29 mouse cellular contexts compared by ENCODE assay signal in genomic region chr6:5501551-5501950, GRCm38 (mm10). TPM values are rescaled to one million over a fixed set of nuclear protein-coding genes. Genes with fewer than 3 reads are reported as not detected.
"Had no signal": no experiment of that assay in that cellular context is flagged by ENCODE, and none has a peak within 500 bp of the region (broad histone marks: within the 10 kb centered on the region; RNA-seq: fewer than 3 reads in every experiment).

No protein-coding gene starts in this region.

- DNase-seq: cerebellum, adult 2 months; cerebellum, adult 8-10 months; cerebellum, adult 9-10 months; cerebellum, adult 9-11 months; cerebellum, postnatal 10 days; cerebellum, postnatal 14 days; cerebellum, postnatal 25 days; cerebellum, postnatal 36 days; embryo, embryonic 11 days; forebrain, postnatal 0 days; gastrocnemius, postnatal 10 days; gastrocnemius, postnatal 14 days; gastrocnemius, postnatal 25 days; gastrocnemius, postnatal 36 days; heart, adult 11 months; heart, adult 18-20 months; heart, adult 2 months had no signal

- H3K4me3 ChIP-seq: embryonic facial prominence, embryonic 10.5 days; embryonic facial prominence, embryonic 12.5 days; embryonic facial prominence, embryonic 13.5 days; embryonic facial prominence, embryonic 15.5 days; erythroblast, embryonic 14.5 days; forebrain, embryonic 10.5 days; forebrain, embryonic 12.5 days; forebrain, embryonic 13.5 days; forebrain, embryonic 15.5 days; heart, adult 2 months; heart, embryonic 10.5 days had no signal

- H3K27ac ChIP-seq: embryonic facial prominence, embryonic 10.5 days; embryonic facial prominence, embryonic 12.5 days; embryonic facial prominence, embryonic 13.5 days; embryonic facial prominence, embryonic 15.5 days; forebrain, embryonic 10.5 days; forebrain, embryonic 12.5 days; forebrain, embryonic 13.5 days; forebrain, embryonic 15.5 days; heart, adult 2 months; heart, embryonic 10.5 days had no signal

RNA-seq across cellular contexts. Expression of gene Pdk4, which starts 5.4 kb away (rescaled TPM):
- total RNA-seq: common myeloid progenitor, adult 5-6 weeks; granulocyte monocyte progenitor cell, adult 5-6 weeks had no signal
